29 mouse cellular contexts compared by ENCODE assay signal in genomic region chr6:55322980-55323379, GRCm38 (mm10). TPM values are rescaled to one million over a fixed set of nuclear protein-coding genes. Genes with fewer than 3 reads are reported as not detected.
DNase-seq lines count a peak whose midpoint lies in the region; ATAC-seq and TF ChIP-seq lines count a peak whose summit lies in the region.
"Had no signal": no experiment of that assay in that cellular context is flagged by ENCODE, and none has a peak within 500 bp of the region (broad histone marks: within the 10 kb centered on the region; RNA-seq: fewer than 3 reads in every experiment).

No protein-coding gene starts in this region.

- no peaks in the 10 kb centered on the region for H3K36me3 ChIP-seq in liver, embryonic 13.5 days
- H3K36me3 ChIP-seq in small intestine, adult 2 months (ENCODE audit: control insufficient read depth, insufficient read depth, low read length): no peaks in the 10 kb centered on the region
- H3K36me3 ChIP-seq: hindbrain, embryonic 12.5 days had no signal

- H3K27me3 ChIP-seq in liver, embryonic 13.5 days: no peaks in the 10 kb centered on the region
- H3K27me3 ChIP-seq in small intestine, adult 2 months (ENCODE audit: control insufficient read depth, insufficient read depth, low read length): no peaks in the 10 kb centered on the region
- H3K27me3 ChIP-seq: embryonic facial prominence, embryonic 13.5 days; hindbrain, embryonic 12.5 days had no signal

- peaks cover 98% of the 10 kb centered on the region for H3K4me1 ChIP-seq in liver, embryonic 13.5 days (replicated peaks)
- H3K4me1 ChIP-seq in small intestine, adult 2 months (ENCODE audit: control insufficient read depth, insufficient read depth, insufficient read length, low read length): peaks cover 42% of the 10 kb centered on the region
- H3K4me1 ChIP-seq: hindbrain, embryonic 12.5 days had no signal

- no peaks in the 10 kb centered on the region for H3K9me3 ChIP-seq in liver, embryonic 13.5 days (replicated peaks)
- H3K9me3 ChIP-seq: embryonic facial prominence, embryonic 13.5 days; forebrain, embryonic 10.5 days; hindbrain, embryonic 12.5 days had no signal

- 59% methylated on average over 2 of the region's 2 CpGs for WGBS in liver, embryonic 13.5 days (ENCODE audit: insufficient replicate concordance)
- WGBS in small intestine, adult 2 months: 53% methylated on average over 2 of the region's 2 CpGs

- H3K4me3 ChIP-seq in liver, embryonic 13.5 days (replicated peaks): peak overlapping the region; percentile 35
- no peak overlapping the region for H3K4me3 ChIP-seq in small intestine, adult 2 months (ENCODE audit: low read depth, low read length)
- H3K4me3 ChIP-seq: embryonic facial prominence, embryonic 13.5 days; forebrain, embryonic 10.5 days; gastrocnemius, adult 2 months; hindbrain, embryonic 12.5 days; layer of hippocampus, adult 2 months had no signal

- H3K27ac ChIP-seq in liver, embryonic 13.5 days: peak overlapping the region; percentile 96
- peak overlapping the region; percentile 95 for H3K27ac ChIP-seq in small intestine, adult 2 months (ENCODE audit: insufficient read depth, low read depth, low read length)
- H3K27ac ChIP-seq: embryonic facial prominence, embryonic 13.5 days; forebrain, embryonic 10.5 days; gastrocnemius, adult 2 months; hindbrain, embryonic 12.5 days; kidney, postnatal 0 days; layer of hippocampus, adult 2 months had no signal

- peak overlapping the region; percentile 62 for H3K4me2 ChIP-seq in liver, embryonic 13.5 days
- H3K4me2 ChIP-seq: embryonic facial prominence, embryonic 13.5 days; heart, embryonic 11.5 days; hindbrain, embryonic 12.5 days; midbrain, embryonic 11.5 days had no signal

- TF ChIP-seq POLR2A in small intestine, adult 2 months (IDR thresholded peaks at IDR 0.05; ENCODE audit: low read depth, low read length): no peak

- DNase-seq in spleen, adult 12 weeks (ENCODE audit: low spot score): peak; percentile 25
- DNase-seq in spleen, postnatal 14 days (ENCODE audit: low spot score in 2 of 2): no peak
- no peak for DNase-seq in liver, embryonic 13.5 days
- no peak for DNase-seq in urinary bladder, postnatal 36 days (ENCODE audit: low spot score in 2 of 2)
- DNase-seq in adrenal gland, postnatal 36 days: no peak
- DNase-seq: cerebellum, adult 9-11 months; gastrocnemius, adult 2 months; heart, postnatal 10 days; layer of hippocampus, postnatal 36 days; right cerebral cortex, postnatal 4 days had no signal

- TF ChIP-seq CTCF in small intestine, adult 2 months (IDR thresholded peaks at IDR 0.05; ENCODE audit: extremely low read depth, insufficient read length, insufficient replicate concordance, low read depth, low read length): no peak

- peak overlapping the region; percentile 67 for H3K9ac ChIP-seq in liver, embryonic 13.5 days
- H3K9ac ChIP-seq: embryonic facial prominence, embryonic 13.5 days; hindbrain, embryonic 12.5 days had no signal

- peak; percentile 46 for ATAC-seq in erythroid progenitor cell, adult 5-6 weeks (replicated peaks; ENCODE audit: low FRiP score, poor library complexity, severe bottlenecking)
- ATAC-seq in liver, embryonic 13.5 days (ENCODE audit: low read depth): peak; percentile 47
- ATAC-seq in cerebellum, adult (ENCODE audit: insufficient number of reproducible peaks, low FRiP score, low TSS enrichment): no peak
- ATAC-seq: inflammation-experienced regulatory T-cells, adult 6 months had no signal

RNA-seq across cellular contexts. Expression of gene Aqp1, which starts 13.3 kb away (rescaled TPM):
- total RNA-seq in erythroid progenitor cell, adult 5-6 weeks (2015; ENCODE audit: low replicate concordance): 700 and 745 TPM in 2 replicates
- 1,033 and 1,282 TPM in 2 replicates for total RNA-seq in erythroid progenitor cell, adult 5-6 weeks (2017; ENCODE audit: low replicate concordance)
- polyA plus RNA-seq in liver, embryonic 13.5 days (2015; fragmentation: Nextera tagmentation; extraction: Ambion mirVana): 41.7 and 45.2 TPM in 2 replicates
- polyA plus RNA-seq in small intestine, adult 2 months (2012; rRNA removed): 56.3 and 310 TPM in 2 replicates
- 10 to 100 TPM; 45.2 to 72.8 TPM for total RNA-seq in adrenal gland, postnatal 36 days (2021)
- total RNA-seq: monocyte, adult 5-6 weeks had no signal
- polyA plus RNA-seq: inflammation-experienced regulatory T-cells, adult 6 months had no signal

RNA-seq across cellular contexts. Expression of gene Ghrhr, which starts 53.1 kb away (rescaled TPM):
- 0.84 TPM in 1 of 2 replicates, not detected in the other for total RNA-seq in erythroid progenitor cell, adult 5-6 weeks (2015; ENCODE audit: low replicate concordance)
- total RNA-seq in erythroid progenitor cell, adult 5-6 weeks (2017; ENCODE audit: low replicate concordance): not detected in 2 replicates
- polyA plus RNA-seq in liver, embryonic 13.5 days (2015; fragmentation: Nextera tagmentation; extraction: Ambion mirVana): 0.06 and 0.08 TPM in 2 replicates
- polyA plus RNA-seq in small intestine, adult 2 months (2012; rRNA removed): 0.15 and 0.18 TPM in 2 replicates
- total RNA-seq in adrenal gland, postnatal 36 days (2021): not detected
- total RNA-seq: adrenal gland, postnatal 4 days; gastrocnemius, adult 2 months; granulocyte monocyte progenitor cell, adult 5-6 weeks; heart, postnatal 10 days; layer of hippocampus, adult 2 months; layer of hippocampus, postnatal 36 days; left cerebral cortex, postnatal 25 days; monocyte, adult 5-6 weeks had no signal
- polyA plus RNA-seq: C2C12; embryonic facial prominence, embryonic 13.5 days; forebrain, embryonic 10.5 days; heart, embryonic 11.5 days; hindbrain, embryonic 12.5 days; inflammation-experienced regulatory T-cells, adult 6 months; limb, embryonic 14.5 days; midbrain, embryonic 11.5 days; neural tube, embryonic 11.5 days; stomach, embryonic 14.5 days had no signal

Comparison
In these comparisons a context has a peak if more than half of its experiments do, and no peak if none do; other contexts are left out.
1. RNA of gene Aqp1, which starts 13.3 kb away (total RNA-seq): 700 to 1,282 TPM in erythroid progenitor cell, adult 5-6 weeks; 45.2 to 72.8 TPM in adrenal gland, postnatal 36 days; every median in the first group is over 4 times any median in the second.